Mouse (Mus musculus) MEL (cell line): ENCODE measurements around the gene Bbs9. TPM values are rescaled to one million over a fixed set of nuclear protein-coding genes. Genes with fewer than 3 reads are reported as not detected.
A peak's percentile ranks its signal among the peaks of the same experiment; 100 is the strongest.

Source experiments
- DNase-seq: peaks from one replicate; pipeline ENCODE4 v3.0.0; 2011; ENCODE audit warnings: low read depth, low spot score
- H3K27ac ChIP-seq: 2 replicates; pipeline ENCODE4 v1.5.1; 2012; ENCODE audit warnings: low read depth, mild to moderate bottlenecking, control low read depth, low read length, moderate library complexity; ENCODE audit not compliant: control insufficient read depth
- H3K27me3 ChIP-seq, 2 experiments: fragments of 150-350 bp in 1 of 2; sonication (generic) in 1 of 2; 2 replicates each; pipeline ENCODE4 v1.6.1; 2012; ENCODE audit warnings: low read length in 2 of 2, mild to moderate bottlenecking in 2 of 2, improper control_type of control experiment in 1 of 2, moderate library complexity in 1 of 2; ENCODE audit not compliant: insufficient read depth in 2 of 2, control insufficient read depth in 1 of 2
- H3K36me3 ChIP-seq, 2 experiments: 2 replicates each; pipeline ENCODE4 v1.6.1; 2012 to 2014; ENCODE audit warnings: low read length in 2 of 2, improper control_type of control experiment in 1 of 2, inconsistent platforms in 1 of 2, mild to moderate bottlenecking in 1 of 2; ENCODE audit not compliant: insufficient read depth in 2 of 2, control insufficient read depth in 1 of 2
- H3K4me1 ChIP-seq, 2 experiments: fragments of 150-350 bp in 1 of 2; sonication (generic) in 1 of 2; 2 replicates each; pipeline ENCODE4 v1.6.1; 2012; ENCODE audit warnings: low read length in 2 of 2, improper control_type of control experiment in 1 of 2, mild to moderate bottlenecking in 1 of 2; ENCODE audit not compliant: insufficient read depth in 2 of 2, control insufficient read depth in 1 of 2
- H3K4me3 ChIP-seq, 2 experiments: fragments of 150-350 bp in 1 of 2; sonication (generic) in 1 of 2; 2 replicates each; pipeline ENCODE4 v1.5.1; 2012; ENCODE audit warnings: low read depth in 2 of 2, low read length in 2 of 2, mild to moderate bottlenecking in 2 of 2, moderate library complexity in 2 of 2, control low read depth in 1 of 2, improper control_type of control experiment in 1 of 2; ENCODE audit not compliant: control insufficient read depth in 1 of 2, insufficient read depth in 1 of 2
- H3K79me2 ChIP-seq: 2 replicates; pipeline ENCODE4 v1.6.1; 2012; ENCODE audit warnings: mild to moderate bottlenecking, low read length, moderate library complexity; ENCODE audit not compliant: control insufficient read depth, poor library complexity, insufficient read depth
- H3K9ac ChIP-seq: 2 replicates; pipeline ENCODE4 v1.6.1; 2012; ENCODE audit warnings: low read depth, mild to moderate bottlenecking, control low read depth, low read length, moderate library complexity; ENCODE audit not compliant: control insufficient read depth, poor library complexity, severe bottlenecking
- H3K9me3 ChIP-seq: fragments of 150-350 bp; sonication (generic); replicated peaks from 2 replicates; pipeline ENCODE4 v1.6.1; 2012; ENCODE audit warnings: mild to moderate bottlenecking, low read length, improper control_type of control experiment, moderate library complexity; ENCODE audit not compliant: insufficient read depth
- CHD1 ChIP-seq: IDR thresholded peaks from 2 replicates; pipeline ENCODE4 v1.6.1; 2012; ENCODE audit warnings: low read depth, mild to moderate bottlenecking, inconsistent platforms, low read length, improper control_type of control experiment
- CHD2 ChIP-seq: IDR thresholded peaks from 2 replicates; pipeline ENCODE4 v1.6.1; 2011; ENCODE audit warnings: low read length, improper control_type of control experiment
- E2F4 ChIP-seq: IDR thresholded peaks from 2 replicates; pipeline ENCODE4 v1.6.1; 2011; ENCODE audit warnings: low read depth, low read length, improper control_type of control experiment, borderline replicate concordance
- EP300 ChIP-seq, 2 experiments: IDR thresholded peaks; 2 replicates each; pipeline ENCODE4 v1.6.1; 2011; ENCODE audit warnings: improper control_type of control experiment in 2 of 2, low read length in 2 of 2, low read depth in 1 of 2, mild to moderate bottlenecking in 1 of 2
- ETS1 ChIP-seq: IDR thresholded peaks from 2 replicates; pipeline ENCODE4 v1.6.1; 2012; ENCODE audit warnings: low read depth, mild to moderate bottlenecking, inconsistent platforms, low read length, improper control_type of control experiment, moderate library complexity
- GABPA ChIP-seq: IDR thresholded peaks from 2 replicates; pipeline ENCODE4 v1.6.1; 2012; ENCODE audit warnings: low read depth, mild to moderate bottlenecking, inconsistent platforms, low read length, improper control_type of control experiment, moderate library complexity
- GATA1 ChIP-seq: IDR thresholded peaks from 2 replicates; pipeline ENCODE4 v1.6.1; 2011; ENCODE audit warnings: low read depth, low read length, improper control_type of control experiment
- HCFC1 ChIP-seq: IDR thresholded peaks from 2 replicates; pipeline ENCODE4 v1.6.1; 2012; ENCODE audit warnings: low read depth, mild to moderate bottlenecking, inconsistent platforms, low read length, improper control_type of control experiment, moderate library complexity
- KAT2A ChIP-seq: conservative IDR thresholded peaks from 2 replicates; pipeline ENCODE4 v1.6.1; 2012; ENCODE audit warnings: low read depth, low read length, improper control_type of control experiment, inconsistent platforms
- MAZ ChIP-seq: IDR thresholded peaks from 2 replicates; pipeline ENCODE4 v1.6.1; 2012; ENCODE audit warnings: low read depth, mild to moderate bottlenecking, inconsistent platforms, low read length, improper control_type of control experiment
- MEF2A ChIP-seq: IDR thresholded peaks from 2 replicates; pipeline ENCODE4 v1.6.1; 2014; ENCODE audit warnings: low read depth, mild to moderate bottlenecking, inconsistent platforms, low read length, improper control_type of control experiment; ENCODE audit not compliant: poor library complexity, insufficient replicate concordance, severe bottlenecking; ENCODE audit errors: extremely low read depth
- MXI1 ChIP-seq: IDR thresholded peaks from 2 replicates; pipeline ENCODE4 v1.6.1; 2011; ENCODE audit warnings: mild to moderate bottlenecking, low read depth, low read length, improper control_type of control experiment
- MYC ChIP-seq: IDR thresholded peaks from 2 replicates; pipeline ENCODE4 v1.6.1; 2011; ENCODE audit warnings: low read depth, mild to moderate bottlenecking, low read length, improper control_type of control experiment, moderate library complexity
- POLR2A ChIP-seq, 2 experiments: IDR thresholded peaks; 2 replicates each; pipeline ENCODE4 v1.6.1; 2011 to 2012; ENCODE audit warnings: low read length in 2 of 2, mild to moderate bottlenecking in 2 of 2, control low read depth in 1 of 2, improper control_type of control experiment in 1 of 2, low read depth in 1 of 2, moderate library complexity in 1 of 2; ENCODE audit not compliant: control insufficient read depth in 1 of 2, insufficient read depth in 1 of 2, poor library complexity in 1 of 2
- POLR2AphosphoS2 ChIP-seq: IDR thresholded peaks from 2 replicates; pipeline ENCODE4 v1.6.1; 2011; ENCODE audit warnings: low read length, improper control_type of control experiment
- POLR2AphosphoS5 ChIP-seq: IDR thresholded peaks from 2 replicates; pipeline ENCODE4 v1.6.1; 2012; ENCODE audit warnings: low read depth, borderline replicate concordance, mild to moderate bottlenecking, inconsistent platforms, low read length, moderate library complexity, mixed read lengths
- RCOR1 ChIP-seq: IDR thresholded peaks from 2 replicates; pipeline ENCODE4 v1.6.1; 2012; ENCODE audit warnings: low read depth, mild to moderate bottlenecking, inconsistent platforms, low read length, improper control_type of control experiment
- SIN3A ChIP-seq: IDR thresholded peaks from 2 replicates; pipeline ENCODE4 v1.6.1; 2012; ENCODE audit warnings: low read length, improper control_type of control experiment, inconsistent platforms
- TBP ChIP-seq: IDR thresholded peaks from 2 replicates; pipeline ENCODE4 v1.8.0; 2011; ENCODE audit warnings: low read depth, low read length, improper control_type of control experiment
- UBTF ChIP-seq: IDR thresholded peaks from 2 replicates; pipeline ENCODE4 v1.6.1; 2012; ENCODE audit warnings: low read depth, mild to moderate bottlenecking, inconsistent platforms, low read length, improper control_type of control experiment, moderate library complexity, borderline replicate concordance; ENCODE audit not compliant: insufficient read depth
- USF1 ChIP-seq: IDR thresholded peaks from 2 replicates; pipeline ENCODE4 v1.6.1; 2014; ENCODE audit warnings: low read depth, mild to moderate bottlenecking, inconsistent platforms, low read length, improper control_type of control experiment, moderate library complexity
- ZMIZ1 ChIP-seq: IDR thresholded peaks from 2 replicates; pipeline ENCODE4 v1.6.1; 2012; ENCODE audit warnings: low read depth, mild to moderate bottlenecking, inconsistent platforms, low read length, improper control_type of control experiment, moderate library complexity
- polyA plus RNA-seq, 2 experiments: library from polyadenylated mRNA; stranded (reverse) in 1 of 2; unstranded in 1 of 2; fragments of >175 nt in 1 of 2; fragments of >200 nt in 1 of 2; gene quantifications; 2 replicates each; pipeline versions ENCODE4 v1.2.1 to v1.2.4; 2012; ENCODE audit warnings: low replicate concordance in 2 of 2, low read depth in 1 of 2; ENCODE audit not compliant: insufficient read length in 2 of 2, insufficient read depth in 1 of 2, missing spikeins in 1 of 2
- total RNA-seq: library from RNA; depleted of rRNA; stranded (reverse); fragments of 300-350 nt; gene quantifications from 2 replicates; pipeline ENCODE4 v1.2.3, GENCODE M21; 2012

The Bbs9 gene
- total and polyA plus RNA-seq, 3 experiments = 18.5 to 19.5 TPM; not detected in 1

DNA sequence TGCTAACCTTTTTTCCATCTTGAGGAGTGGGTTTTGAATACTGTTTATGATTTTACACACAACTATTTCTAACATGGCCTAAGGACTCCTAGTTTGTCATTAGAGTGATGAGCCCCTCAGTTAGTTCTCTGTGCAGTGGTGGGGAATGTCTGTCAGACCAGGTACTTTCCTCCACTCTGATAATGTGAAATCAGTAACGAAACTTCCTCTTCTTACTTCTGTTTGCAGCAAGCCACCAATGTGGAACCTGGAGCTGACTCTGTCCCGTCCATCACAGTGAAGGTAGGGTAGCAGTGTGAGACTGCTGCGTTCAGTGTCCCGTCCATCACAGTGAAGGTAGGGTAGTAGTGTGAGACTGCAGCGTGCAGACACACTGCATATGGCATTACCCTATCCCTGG is 163.0 kb downstream of the Bbs9 start:
- Histone ChIP-seq H3K36me3 (no peaks in the 10 kb centered on the region; a peak in 1 of 4 replicates), H3K4me1 (peaks cover 2% of the 10 kb centered on the region in 2 experiments; a peak in 1 of 4 replicates), H3K27ac (no peak overlapping the region), H3K9me3 (no peaks in the 10 kb centered on the region), H3K79me2 (no peaks in the 10 kb centered on the region), H3K9ac (no peak overlapping the region), H3K4me3 (no peak overlapping the region), H3K27me3 (no peaks in the 10 kb centered on the region)
- DNase-seq = peak; percentile 57
- TF ChIP-seq HCFC1 = no peak
- 0 out of 2 replicates have a peak, but pooled peaks have one; percentile 11 for TF ChIP-seq GATA1
- no peak for TF ChIP-seq MXI1
- no peak for TF ChIP-seq POLR2AphosphoS2
- no peak for TF ChIP-seq SIN3A
- TF ChIP-seq UBTF = no peak
- TF ChIP-seq ETS1 = no peak
- no peak for TF ChIP-seq ZMIZ1
- no peak; a peak in 1 of 4 replicates for TF ChIP-seq EP300 (IDR thresholded peaks at IDR 0.05; ENCODE audit: low read depth in 1 of 2, low read length in 2 of 2)
- TF ChIP-seq POLR2AphosphoS5 = peak; percentile 44; the same call in 1 of the 2 replicates

DNA sequence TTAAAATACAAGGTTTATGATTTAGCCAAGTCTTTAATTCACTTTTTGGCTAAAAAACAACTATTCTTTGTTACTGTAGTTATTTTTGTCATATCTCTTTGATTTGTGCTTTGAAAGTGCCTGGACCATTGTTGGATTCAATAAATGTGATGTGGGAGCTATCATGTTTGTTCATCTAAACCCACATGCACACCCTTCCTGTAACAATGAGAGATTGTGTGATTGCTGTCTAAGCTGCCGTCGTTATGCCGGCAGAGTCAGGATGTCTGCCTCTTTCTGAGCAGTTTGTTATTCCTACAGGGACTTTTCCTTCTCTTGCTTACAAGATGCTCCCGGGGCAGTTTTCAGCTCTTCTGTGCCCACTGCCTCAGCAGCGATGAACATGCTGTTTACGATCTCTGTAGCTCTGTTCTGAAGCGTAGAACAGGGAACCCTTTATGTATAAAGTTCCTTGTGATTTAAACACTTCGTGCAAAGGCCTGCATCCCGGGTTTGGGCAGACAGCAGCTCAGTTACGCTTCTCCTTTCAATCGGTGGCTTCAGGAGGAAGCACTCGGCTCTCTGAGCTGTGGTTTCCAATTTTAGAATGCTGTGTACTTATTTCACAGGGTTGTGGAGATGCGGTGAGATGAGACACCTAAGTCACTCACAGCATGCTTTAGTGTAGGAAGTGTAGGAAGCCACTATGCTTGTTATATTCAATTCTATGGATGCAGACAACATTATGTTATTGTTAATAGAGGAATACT is 165.3 kb downstream of the Bbs9 start:
- Histone ChIP-seq H3K27ac (peak overlapping the region; percentile 70), H3K27me3 (no peaks in the 10 kb centered on the region), H3K79me2 (no peaks in the 10 kb centered on the region), H3K9me3 (no peaks in the 10 kb centered on the region), H3K36me3 (peaks cover 0 to 4% of the 10 kb centered on the region in 2 experiments; a peak in 2 of 4 replicates), H3K4me1 (peaks cover 5 to 9% of the 10 kb centered on the region in 2 experiments; a peak in 3 of 4 replicates), H3K9ac (peak overlapping the region; percentile 57), H3K4me3 (peak overlapping the region; percentile 42 to 50)
- peak; percentile 70 for DNase-seq
- TF ChIP-seq ZMIZ1 (0 out of 2 replicates have a peak, but pooled peaks have one; percentile 39), TBP (no peak), CHD2 (no peak), POLR2A (IDR thresholded peaks at IDR 0.05; ENCODE audit: control insufficient read depth in 1 of 2, insufficient read depth in 1 of 2, low read depth in 1 of 2, low read length in 2 of 2, poor library complexity in 1 of 2) (peak in 1 of 2 experiments; percentile 34; a peak in 1 of 4 replicates), MYC (peak; percentile 48; the same call in 1 of the 2 replicates), E2F4 (no peak), POLR2AphosphoS5 (no peak), RCOR1 (no peak), HCFC1 (0 out of 2 replicates have a peak, but pooled peaks have one; percentile 13), GABPA (no peak), GATA1 (peak; percentile 73), MEF2A (0 out of 2 replicates have a peak, but pooled peaks have one; percentile 35), USF1 (no peak), CHD1 (no peak), KAT2A (0 out of 2 replicates have a peak, but pooled peaks have one; percentile 7), MAZ (no peak), ETS1 (peak; percentile 21; the same call in 1 of the 2 replicates)
